In genomic region chr5:33034100-33034499, GRCm38 (mm10) we compare ENCODE assay signal across 10 mouse cellular contexts. TPM values are rescaled to one million over a fixed set of nuclear protein-coding genes. Genes with fewer than 3 reads are reported as not detected.
DNase-seq lines count a peak whose midpoint lies in the region; ATAC-seq lines count a peak whose summit lies in the region.
"Had no signal": no experiment of that assay in that cellular context is flagged by ENCODE, and none has a peak within 500 bp of the region (broad histone marks: within the 10 kb centered on the region; RNA-seq: fewer than 3 reads in every experiment).

No protein-coding gene starts in this region.

- no peak overlapping the region for H3K4me2 ChIP-seq in neural tube, embryonic 11.5 days (ENCODE audit: low read depth)
- H3K4me2 ChIP-seq in neural tube, embryonic 15.5 days = no peak overlapping the region
- H3K4me2 ChIP-seq: embryonic facial prominence, embryonic 13.5 days had no signal

- ATAC-seq in neural tube, embryonic 11.5 days (ENCODE audit: insufficient read depth, low FRiP score, low TSS enrichment) = no peak
- no peak for ATAC-seq in neural tube, embryonic 15.5 days (ENCODE audit: low FRiP score)
- peak; percentile 73 for ATAC-seq in common myeloid progenitor, adult 5-6 weeks (replicated peaks; ENCODE audit: low read depth, poor library complexity, severe bottlenecking)

- no peaks in the 10 kb centered on the region for H3K36me3 ChIP-seq in neural tube, embryonic 11.5 days (ENCODE audit: control insufficient read depth, insufficient read depth, low read length)
- H3K36me3 ChIP-seq in neural tube, embryonic 15.5 days = 0 out of 2 replicates have a peak, but pooled peaks cover under 1% of the 10 kb centered on the region
- H3K36me3 ChIP-seq: embryonic facial prominence, embryonic 13.5 days had no signal

- H3K27me3 ChIP-seq in neural tube, embryonic 11.5 days (ENCODE audit: control insufficient read depth, insufficient read depth, low read length) = no peaks in the 10 kb centered on the region
- H3K27me3 ChIP-seq in neural tube, embryonic 15.5 days (replicated peaks) = no peaks in the 10 kb centered on the region
- H3K27me3 ChIP-seq: embryonic facial prominence, embryonic 13.5 days had no signal

- 24% methylated on average over 7 of the region's 7 CpGs for WGBS in neural tube, embryonic 11.5 days
- 24% methylated on average over 7 of the region's 7 CpGs for WGBS in neural tube, embryonic 15.5 days

- no peak overlapping the region for H3K4me3 ChIP-seq in neural tube, embryonic 11.5 days (ENCODE audit: low read depth, low read length)
- no peak overlapping the region for H3K4me3 ChIP-seq in neural tube, embryonic 15.5 days (replicated peaks)
- H3K4me3 ChIP-seq: embryonic facial prominence, embryonic 13.5 days; myocyte had no signal

- peak; percentile 26 for DNase-seq in neural tube, embryonic 11.5 days (ENCODE audit: low spot score)
- peak; percentile 65 for DNase-seq in liver
- DNase-seq in thymus, postnatal 14 days = peak; percentile 57
- no peak for DNase-seq in cerebellum, adult 11 months
- DNase-seq in heart, postnatal 36 days = no peak
- no peak for DNase-seq in gastrocnemius, postnatal 36 days

- H3K9ac ChIP-seq in neural tube, embryonic 11.5 days (ENCODE audit: low read length) = no peak overlapping the region
- H3K9ac ChIP-seq in neural tube, embryonic 15.5 days (replicated peaks) = no peak overlapping the region
- H3K9ac ChIP-seq: embryonic facial prominence, embryonic 13.5 days had no signal

- intact Hi-C loops in heart, postnatal 36 days (cut with DNase I) = loop anchor here (5.0 kb wide), 2 partner anchors 117 to 322 kb away; no protein-coding TSS in a partner anchor
- intact Hi-C loops in gastrocnemius, postnatal 36 days (cut with DNase I) = loop anchor here (5.0 kb wide), 3 partner anchors 42 to 117 kb away; no protein-coding TSS in a partner anchor

- no peaks in the 10 kb centered on the region for H3K9me3 ChIP-seq in neural tube, embryonic 11.5 days (ENCODE audit: control insufficient read depth, low read length)
- H3K9me3 ChIP-seq in neural tube, embryonic 15.5 days (replicated peaks) = no peaks in the 10 kb centered on the region
- H3K9me3 ChIP-seq: embryonic facial prominence, embryonic 13.5 days had no signal

- H3K27ac ChIP-seq in neural tube, embryonic 11.5 days (ENCODE audit: low read depth, low read length) = no peak overlapping the region
- H3K27ac ChIP-seq in neural tube, embryonic 15.5 days (replicated peaks) = no peak overlapping the region
- H3K27ac ChIP-seq: embryonic facial prominence, embryonic 13.5 days had no signal

- peaks cover 7% of the 10 kb centered on the region; the same call in 1 of the 2 replicates for H3K4me1 ChIP-seq in neural tube, embryonic 11.5 days (ENCODE audit: control insufficient read depth, insufficient read depth, low read length)
- H3K4me1 ChIP-seq in neural tube, embryonic 15.5 days = peaks cover 20% of the 10 kb centered on the region

RNA-seq across cellular contexts. Expression of gene Ywhah, which starts 15.5 kb away (rescaled TPM):
- 483 and 486 TPM in 2 replicates for polyA plus RNA-seq in neural tube, embryonic 11.5 days (2014; fragmentation: Nextera tagmentation; extraction: Ambion mirVana)
- polyA plus RNA-seq in neural tube, embryonic 15.5 days (2015; fragmentation: Nextera tagmentation; extraction: Ambion mirVana) = 862 and 927 TPM in 2 replicates
- total RNA-seq in common myeloid progenitor, adult 5-6 weeks (2017) = 145 and 156 TPM in 2 replicates
- total RNA-seq in heart, postnatal 36 days (2021) = 10 to 100 TPM; 83.7 to 93.5 TPM
- total RNA-seq in gastrocnemius, postnatal 36 days (2021) = 10 to 100 TPM; 46.7 to 47.6 TPM

Comparison
In these comparisons a context has a peak if more than half of its experiments do, and no peak if none do; other contexts are left out.
1. DNase-seq: peak in neural tube, embryonic 11.5 days (single experiment), liver (single experiment) and thymus, postnatal 14 days (single experiment); none in cerebellum, adult 11 months (single experiment), heart, postnatal 36 days (0 of 2) and gastrocnemius, postnatal 36 days (0 of 2).